Mouse (Mus musculus): Measurements from ENCODE around the gene Dnah10. TPM values are rescaled to one million over a fixed set of nuclear protein-coding genes. Genes with fewer than 3 reads are reported as not detected.
A peak's percentile ranks its signal among the peaks of the same experiment; 100 is the strongest.
"Not testable (repeated sequence)": the region's sequence is repeated elsewhere in the genome, so short reads cannot be mapped to it uniquely, and the experiment has no call there.

Dnah10 gene
- total RNA-seq (2021), result 3.2 and 3.4 TPM in 2 replicates
- long read RNA-seq, result 0 reads

DNA sequence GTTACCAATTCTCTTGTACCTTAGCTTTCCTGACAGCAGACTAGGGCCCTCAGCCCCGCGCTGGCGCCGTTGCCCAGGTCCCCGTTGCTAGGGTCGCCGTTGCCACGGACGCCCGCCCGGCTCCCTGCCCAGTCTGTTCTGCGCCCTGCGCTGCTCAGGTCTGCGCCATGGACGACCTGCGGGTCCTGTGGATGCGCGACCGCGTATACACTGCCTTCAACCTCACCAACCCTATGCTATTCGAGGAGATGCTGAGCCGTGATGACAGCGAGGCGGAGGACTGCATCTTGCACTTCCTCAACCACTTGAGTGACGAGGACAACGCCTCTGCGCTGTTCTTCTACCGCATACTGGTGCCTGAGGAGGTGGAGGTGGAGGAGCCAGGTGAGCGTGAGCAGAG is at the start of gene Dnah10:
Gene Dnah10, plus strand, starts transcription at position 89 of the 400 bp plus-strand sequence.
- no peak for DNase-seq

DNA sequence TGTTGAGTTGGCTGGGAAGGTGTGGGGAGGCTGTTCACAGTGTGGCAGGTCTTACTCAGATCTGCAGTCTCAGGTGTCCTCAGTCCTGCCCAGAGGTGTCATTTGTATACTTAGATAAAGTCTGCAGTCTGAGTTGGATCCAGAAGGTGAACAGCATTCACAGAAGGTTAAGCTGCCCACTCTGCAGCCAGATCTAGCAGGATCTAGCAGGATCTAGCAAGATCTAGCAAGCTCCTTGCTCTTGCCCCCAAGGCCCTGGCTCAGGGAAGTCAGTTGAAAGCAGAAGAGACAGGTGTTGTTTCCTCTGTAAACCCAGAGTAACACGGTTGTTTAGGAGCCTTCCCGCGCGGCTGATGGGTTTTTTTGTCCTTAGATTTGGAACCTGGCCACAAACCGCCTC is 11.1 kb upstream of the Dnah10 start:
- DNase-seq, result no peak

DNA sequence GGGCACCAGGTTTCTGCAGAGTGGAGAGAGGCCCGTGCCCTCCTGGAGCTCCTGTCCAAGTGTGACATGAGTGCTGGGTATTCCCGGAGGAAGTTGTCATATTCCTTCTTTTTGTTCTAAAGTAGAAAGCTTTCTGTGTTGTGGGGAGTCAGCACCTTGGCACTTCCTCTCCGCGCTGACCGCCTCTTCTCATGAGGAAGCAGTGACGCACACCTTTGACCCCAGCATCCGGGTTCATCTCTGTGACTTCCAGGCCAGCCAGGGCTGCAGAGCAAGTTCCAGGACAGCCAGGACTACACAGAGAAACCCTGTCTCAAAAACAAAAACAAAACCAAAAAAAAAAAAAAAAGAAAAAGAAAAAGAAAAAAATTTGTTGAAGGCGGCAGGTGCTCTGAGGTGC is 9.8 kb upstream of the Dnah10 start:
- peak; percentile 51 for DNase-seq

DNA sequence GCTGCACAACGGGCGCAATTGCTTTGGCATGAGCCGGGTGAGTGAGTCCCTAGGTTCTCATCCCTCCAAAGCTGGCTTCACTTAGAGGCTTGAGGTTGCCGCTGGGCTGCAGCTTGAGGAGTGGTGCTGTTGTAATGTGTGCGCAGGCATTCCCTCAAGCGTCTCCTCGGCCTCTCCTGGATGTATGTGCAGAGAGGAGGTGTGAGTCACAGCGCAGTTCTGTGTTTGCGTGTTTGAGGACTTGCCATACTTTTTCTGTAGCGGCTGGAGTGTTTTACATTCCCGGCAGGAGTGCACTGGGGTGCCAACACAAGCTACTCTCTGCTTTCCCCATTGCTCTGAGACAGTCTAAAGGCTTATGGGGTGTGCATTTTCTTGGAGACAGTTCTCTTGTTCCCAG is 6.9 kb upstream of the Dnah10 start:
- DNase-seq, result no peak

DNA sequence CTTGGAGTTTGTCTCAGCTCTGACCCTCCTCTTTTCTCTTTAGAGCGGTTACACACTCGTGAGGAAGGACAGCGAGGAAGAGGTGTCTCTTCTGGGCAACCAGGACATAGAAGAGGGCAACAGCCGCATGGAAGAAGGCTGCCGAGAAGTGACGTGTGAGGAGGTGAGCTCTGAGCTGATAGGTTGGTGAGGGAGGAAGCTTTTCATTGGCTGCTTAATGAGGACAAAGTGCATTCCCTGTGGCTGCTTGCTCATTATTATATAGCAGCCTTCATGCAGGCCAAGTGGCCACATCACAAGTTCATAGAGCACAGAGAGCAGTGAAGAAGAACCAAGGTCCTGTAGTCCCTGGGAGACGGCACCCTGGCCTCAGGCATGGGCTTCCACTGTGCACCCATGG is 6.5 kb upstream of the Dnah10 start:
- no peak for DNase-seq

DNA sequence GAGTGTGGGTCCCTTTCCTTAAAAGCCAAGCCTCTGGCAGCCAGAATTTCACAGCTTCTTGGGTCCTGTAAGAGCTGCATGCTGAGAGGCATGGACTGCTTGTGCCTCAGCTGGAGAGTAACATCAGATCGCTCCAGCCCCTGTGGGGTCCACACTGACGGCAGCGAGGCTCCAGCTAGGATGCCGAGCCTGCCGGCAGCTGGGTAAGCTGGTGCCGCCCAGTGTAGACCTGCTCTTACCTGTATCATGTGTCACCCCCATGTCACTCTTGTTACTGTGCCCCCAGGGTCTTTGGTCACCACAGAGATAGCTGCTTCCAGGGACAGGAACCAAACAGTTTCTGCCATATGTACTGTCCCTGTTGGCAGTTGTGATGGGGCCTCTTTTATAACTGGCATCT is 1.8 kb upstream of the Dnah10 start:
- DNase-seq, result no peak

DNA sequence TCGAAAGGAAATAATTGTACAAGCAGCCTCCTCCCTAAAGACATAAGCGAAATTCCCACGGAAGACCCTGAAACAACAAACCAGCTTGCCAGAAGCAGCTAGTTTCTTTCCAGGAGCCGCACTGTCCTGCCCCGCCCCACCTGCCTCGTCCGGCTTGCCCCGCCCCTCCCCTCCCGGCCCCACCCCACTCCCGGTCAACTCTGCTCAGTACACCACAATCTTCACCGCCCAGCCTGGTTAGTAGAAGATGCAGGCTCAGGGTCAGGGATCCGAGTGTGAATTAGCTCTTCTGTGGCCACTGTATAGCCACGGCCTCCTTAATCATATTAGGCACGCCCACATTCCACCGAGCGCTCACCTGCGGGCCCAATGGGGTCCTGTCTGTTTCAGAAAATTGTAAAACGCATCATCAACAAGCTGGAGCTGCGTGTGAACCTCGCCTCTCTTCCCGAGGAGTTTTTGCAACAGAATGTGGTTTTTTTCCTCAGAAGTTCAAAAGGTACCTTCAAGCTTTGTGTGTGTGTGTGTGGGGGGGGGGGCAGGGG is 4.8 kb downstream of the Dnah10 start:
- no peak for DNase-seq

DNA sequence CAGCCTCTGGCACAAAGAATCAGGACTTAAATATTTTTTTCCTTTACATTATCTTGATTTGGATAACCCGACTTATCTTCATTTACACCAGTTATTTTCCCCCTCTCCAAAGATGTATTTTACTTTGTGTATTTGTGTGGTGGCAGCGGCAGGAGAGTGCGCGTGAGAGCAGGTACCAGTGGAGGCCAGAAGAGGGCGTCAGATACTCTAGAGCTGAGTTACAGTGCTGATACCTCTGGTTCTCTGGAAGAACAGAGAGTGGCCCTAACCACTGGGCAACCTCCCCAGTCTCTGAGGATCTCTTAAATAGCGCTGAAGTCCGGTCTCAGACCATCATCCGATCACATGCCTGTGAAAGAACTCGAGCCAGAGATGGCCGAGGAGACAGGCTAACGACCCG is 9.1 kb downstream of the Dnah10 start:
- DNase-seq, result no peak

DNA sequence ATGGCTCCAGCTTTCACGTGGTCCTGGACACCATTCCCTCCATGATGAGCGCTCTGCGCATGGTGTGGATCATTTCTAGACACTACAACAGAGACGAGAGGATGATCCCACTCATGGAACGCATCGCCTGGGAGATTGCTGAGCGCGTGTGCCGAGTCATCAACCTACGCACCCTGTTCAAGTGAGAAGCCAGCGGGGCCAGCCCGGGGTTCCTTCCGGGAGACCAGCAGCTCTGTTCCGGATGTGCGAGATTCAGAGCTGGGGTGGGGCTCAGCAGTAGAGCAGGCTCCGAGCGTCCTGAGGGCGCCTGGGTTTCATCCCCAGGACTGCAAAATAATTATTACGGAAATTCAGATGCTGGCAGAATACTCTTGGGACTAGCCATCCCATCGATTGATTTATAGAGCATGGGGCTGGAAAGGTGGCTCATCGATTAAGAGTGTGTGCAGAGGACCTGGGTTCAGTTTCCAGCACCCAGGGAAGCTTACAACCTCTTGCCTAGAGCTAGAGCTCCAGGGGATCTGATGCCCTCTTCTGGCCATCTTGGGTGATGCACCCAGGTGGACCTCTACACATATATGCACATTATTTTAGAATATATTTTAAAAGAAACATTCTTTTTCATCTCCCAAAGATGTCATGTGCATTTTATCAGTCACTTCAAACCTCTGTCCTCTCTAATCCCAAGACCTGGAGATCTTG is 17.2 kb downstream of the Dnah10 start:
- no peak for DNase-seq

DNA sequence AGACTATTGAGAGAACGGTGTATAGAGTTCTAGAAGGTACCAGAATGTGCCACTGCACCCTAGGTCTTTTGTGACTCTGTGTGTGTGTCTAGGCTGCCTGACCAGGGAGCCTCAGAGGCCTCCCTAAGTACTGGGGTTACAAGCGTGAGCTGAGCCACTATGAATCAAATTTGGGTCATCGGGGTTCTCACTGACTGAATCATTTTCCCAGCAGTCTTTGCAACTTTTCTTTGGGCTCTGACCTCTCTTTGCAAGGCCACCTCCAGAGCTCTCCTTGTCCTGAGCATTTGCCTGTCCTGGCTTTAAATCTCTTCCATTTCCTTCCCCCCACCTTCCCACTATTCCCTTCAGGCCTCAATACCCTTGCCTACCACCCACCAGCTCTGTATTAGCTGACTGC is 19.0 kb downstream of the Dnah10 start:
- DNase-seq, result no peak

DNA sequence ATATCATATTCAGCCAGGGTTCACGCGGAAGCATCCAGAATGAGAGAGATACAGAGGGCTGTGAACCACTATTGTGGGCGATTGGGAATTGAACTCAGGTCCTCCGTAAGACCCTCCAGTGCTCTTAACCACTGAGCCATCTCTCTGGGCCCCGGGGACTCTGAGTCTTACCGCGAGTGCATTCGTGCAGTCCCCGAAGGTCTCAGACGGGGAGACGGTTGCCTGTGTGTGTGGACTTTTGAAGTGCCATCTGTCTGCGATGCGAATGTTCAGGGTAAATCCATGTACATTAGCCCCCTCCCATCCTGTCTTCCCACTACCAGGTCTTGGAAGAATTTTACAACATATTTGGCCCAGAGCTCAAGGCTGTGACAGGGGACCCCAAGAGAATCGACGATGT is 21.3 kb downstream of the Dnah10 start:
- DNase-seq, result no peak

DNA sequence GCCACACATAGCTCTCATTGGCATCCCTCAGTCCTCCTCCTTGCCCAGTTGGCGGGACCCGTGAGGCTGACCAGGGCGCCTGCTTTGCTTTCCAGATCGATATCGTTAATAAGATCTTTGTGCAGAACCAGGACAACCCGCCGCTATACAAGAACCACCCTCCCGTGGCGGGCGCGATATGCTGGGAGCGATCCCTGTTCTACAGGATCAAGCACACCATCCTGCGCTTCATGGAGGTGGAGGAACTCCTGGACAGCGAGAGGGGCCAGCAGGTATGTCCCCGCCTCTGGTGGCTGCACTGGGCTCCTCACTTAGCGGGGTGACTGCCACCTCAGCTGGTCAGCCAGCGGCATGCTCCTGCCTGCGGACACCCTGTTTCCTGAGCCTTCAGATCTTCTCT is 23.4 kb downstream of the Dnah10 start:
- no peak for DNase-seq

DNA sequence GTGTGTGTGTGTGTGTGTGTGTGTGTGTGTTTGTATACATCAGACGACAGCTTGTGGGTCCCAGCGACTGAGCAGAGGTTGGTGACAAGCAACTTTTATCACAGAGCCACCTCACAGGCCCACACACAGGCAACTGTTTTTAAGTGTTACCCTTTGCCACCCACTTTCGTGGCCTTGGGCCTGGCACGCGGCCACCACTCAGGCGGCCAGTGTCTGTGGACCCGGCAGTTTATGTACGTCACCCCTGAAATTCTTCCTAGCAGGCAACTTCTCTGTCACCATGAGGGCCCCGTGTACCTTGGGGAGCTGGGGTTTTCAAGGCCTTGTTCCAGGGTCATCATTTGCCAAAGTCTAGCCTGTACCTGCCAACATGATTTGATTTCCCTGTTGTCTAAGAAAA is 26.8 kb downstream of the Dnah10 start:
- peak; percentile 42 for DNase-seq

DNA sequence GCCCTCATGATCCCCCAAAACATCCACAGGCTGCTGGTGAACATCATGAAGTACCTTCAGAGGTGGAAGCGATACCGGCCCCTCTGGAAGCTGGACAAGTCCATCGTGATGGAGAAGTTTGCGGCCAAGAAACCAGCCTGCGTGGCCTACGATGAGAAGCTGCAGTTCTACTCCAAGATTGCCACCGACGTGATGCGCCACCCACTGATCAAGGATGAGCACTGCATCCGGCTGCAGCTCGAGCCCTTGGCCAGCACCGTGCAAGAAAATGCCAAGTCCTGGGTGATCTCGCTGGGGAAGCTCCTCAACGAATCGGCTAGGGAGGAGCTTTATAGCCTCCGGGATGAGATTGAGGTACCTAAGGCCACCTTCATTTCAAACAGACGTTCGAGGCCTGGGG is 36.1 kb downstream of the Dnah10 start:
- peak; percentile 24 for DNase-seq

DNA sequence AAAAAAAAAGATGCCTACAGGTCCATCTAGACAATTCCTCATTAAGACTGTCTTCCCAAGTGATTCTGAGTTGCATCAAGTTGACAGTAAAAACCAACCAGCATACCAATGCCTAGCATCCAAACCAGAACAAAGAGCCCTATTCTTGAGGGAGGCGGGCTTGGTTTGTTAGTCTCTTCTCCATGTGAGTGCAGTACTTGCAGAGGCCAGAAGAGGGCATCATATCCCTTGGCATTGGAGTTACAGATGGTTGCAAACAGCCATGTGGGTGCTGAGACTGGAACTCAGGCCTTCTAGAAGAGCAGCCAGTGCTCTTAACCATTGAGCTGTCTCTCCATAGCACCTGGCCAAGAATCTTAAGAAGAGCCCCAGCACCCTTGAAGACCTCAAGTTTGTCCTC is 36.9 kb downstream of the Dnah10 start:
- no peak for DNase-seq

DNA sequence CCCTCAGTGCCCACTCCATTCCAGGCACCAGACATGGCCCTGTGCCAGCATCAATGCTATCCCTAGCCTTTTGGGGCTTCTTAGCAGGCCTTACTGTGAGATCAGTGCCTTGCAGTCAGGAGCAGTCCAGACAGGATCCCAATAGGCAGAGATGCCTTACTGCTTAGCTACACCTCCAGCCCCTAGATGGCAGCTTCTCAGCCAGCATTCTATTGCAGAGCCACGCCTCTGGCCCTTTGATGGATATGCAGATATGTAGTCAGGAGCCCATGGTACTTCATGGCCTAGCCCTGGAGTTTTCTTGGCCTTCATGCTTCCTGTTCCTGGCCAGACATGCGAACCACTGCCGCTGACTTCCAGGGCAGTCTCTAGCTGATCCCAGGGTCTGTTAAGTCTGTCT is 49.7 kb downstream of the Dnah10 start:
- DNase-seq, result no peak

DNA sequence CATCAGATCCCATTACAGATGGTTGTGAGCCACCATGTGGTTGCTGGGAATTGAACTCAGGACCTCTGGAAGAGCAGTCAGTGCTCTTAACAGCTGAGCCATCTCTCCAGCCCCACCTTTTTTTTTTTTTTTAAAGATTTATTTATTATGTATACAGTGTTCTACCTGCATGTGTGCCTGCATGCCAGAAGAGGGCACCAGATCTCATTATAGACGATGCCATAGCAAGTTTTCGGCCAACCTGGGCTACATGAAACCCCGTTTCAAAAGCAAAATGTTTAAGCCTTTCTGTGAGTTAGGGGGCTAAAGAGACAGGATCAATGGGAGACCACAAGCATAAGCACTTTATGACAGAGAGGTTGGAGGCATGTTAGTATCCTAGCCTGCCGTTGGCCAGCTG is 51.4 kb downstream of the Dnah10 start:
- DNase-seq, result not testable (repeated sequence)

DNA sequence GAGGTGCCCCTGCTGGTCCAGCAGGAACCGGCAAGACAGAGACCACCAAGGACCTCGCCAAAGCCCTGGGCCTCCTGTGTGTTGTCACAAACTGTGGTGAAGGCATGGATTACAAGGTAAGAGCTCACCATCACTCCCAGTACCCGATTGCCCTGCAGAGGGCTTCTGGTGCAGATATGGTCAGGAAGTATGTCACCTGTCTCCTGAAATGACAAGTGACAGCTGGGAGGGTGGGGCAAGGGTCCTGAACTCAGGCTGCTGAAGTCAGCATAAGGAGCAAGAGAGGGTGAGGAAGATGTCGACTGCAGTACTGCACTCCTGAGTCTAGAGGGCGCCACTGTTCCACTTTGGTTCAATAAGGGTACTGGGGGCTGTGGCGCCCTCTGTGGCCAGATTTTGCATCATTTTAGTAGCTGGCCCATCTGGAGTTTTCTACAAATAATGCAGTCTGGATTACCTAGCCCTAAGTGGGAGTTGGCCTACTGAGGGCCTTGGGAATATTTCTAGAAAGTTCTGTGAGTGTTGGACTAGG is 52.4 kb downstream of the Dnah10 start:
- peak; percentile 70 for DNase-seq

DNA sequence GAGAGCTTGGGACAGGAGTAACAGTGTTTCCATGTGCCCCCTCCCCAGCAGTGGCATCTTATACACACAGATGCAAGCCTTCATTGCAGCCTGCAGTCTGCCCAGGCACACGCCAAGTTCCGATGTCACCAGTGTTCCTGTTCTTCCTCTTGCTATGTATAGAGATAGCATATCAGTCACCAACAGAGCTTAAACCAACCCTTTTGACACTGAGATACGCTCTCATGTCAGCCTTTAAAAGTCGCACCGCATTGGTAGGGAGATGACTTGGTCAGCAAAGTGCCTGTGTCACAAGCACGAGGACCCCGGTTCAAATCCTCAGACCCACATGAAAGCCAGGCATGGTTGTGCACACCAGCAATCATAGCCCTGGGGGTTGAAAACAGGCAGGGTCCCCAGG is 55.0 kb downstream of the Dnah10 start:
- DNase-seq, result no peak

DNA sequence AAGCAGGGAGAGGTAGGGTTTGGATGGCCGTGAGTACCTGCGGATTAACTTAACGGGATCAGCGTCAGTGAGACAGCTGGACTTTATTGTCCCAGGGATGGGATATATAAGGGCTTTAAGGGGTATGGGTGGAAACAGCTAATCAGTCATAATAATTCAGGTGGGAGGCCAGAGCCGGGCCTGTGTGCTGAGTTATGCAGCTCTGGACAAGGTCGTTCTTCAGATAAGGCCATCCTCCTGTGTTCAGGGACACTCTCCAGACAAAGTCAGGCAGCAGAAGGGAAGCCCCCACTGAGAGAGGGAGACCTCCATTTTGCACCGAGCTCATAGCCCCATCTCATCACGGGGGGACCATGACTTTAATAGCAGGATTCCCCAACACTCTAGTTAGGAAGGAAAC is 56.8 kb downstream of the Dnah10 start:
- DNase-seq, result no peak

DNA sequence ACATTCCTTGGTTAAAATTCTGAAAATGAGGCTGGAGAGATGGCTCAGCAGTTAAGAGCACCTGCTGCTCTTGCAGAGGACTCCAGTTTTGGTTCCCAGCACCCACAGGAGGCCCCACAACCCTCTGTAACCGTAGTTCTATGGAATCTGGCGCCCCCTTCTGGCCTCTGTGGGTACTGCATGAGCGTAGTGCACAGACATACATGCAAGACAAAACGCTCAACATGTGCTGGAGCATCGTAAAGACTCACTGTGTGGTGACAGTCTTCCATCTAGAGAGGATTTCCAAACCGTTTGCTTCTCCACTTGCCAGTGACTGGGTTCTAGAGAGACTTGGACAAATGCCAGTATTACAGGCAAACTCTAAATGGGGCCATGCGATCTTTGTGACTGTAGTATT is 60.8 kb downstream of the Dnah10 start:
- DNase-seq, result no peak

DNA sequence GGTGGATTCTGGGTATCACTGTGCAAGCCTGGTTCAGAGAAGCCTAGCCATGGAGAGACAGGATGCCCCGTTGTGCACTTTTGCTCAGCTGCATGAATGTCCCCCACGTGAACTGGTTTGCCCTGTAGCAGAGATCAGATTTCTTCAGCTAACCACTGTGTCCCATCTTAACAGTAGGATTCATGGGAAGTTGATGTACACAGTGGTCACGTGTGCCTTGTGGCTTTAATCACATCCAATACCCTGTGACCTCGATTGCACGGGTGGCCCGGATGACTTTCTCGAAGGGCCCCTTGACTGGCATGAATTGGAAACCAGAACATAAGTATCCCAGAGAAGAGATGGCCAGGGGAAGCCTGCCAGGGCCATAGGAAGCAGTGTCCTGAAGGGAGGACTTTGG is 67.2 kb downstream of the Dnah10 start:
- DNase-seq, result no peak

DNA sequence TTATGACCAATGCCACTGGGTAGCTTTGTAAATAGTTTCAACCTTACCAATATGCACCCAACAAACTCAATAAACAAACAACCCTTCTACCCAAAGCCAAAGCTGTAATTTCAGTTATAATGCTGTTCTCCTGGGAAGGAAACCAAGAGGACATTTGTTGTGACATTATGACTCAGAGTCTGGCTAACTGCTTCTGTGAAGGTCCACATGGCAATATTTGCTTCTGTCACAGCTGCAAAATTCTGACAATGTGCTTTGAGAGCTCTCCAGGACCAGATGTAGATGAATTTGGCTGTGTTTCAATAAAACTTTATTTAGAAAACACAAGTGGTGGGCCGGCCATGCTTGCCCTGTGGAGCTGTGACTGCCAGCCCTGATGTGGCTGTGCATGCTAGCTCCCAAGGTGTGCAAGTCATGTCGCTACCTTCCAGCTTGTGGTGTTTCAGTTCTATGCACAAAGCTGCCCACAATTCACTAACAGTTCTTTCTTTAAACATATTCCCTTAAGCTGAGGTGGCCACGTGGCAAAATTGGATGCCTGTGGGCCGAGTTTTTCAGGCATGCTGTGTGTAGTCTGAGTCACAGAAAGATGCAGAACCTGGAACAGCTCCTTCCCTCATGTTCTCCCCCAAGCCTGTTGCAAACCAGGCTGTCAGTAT is 85.0 kb downstream of the Dnah10 start:
- DNase-seq, result no peak

DNA sequence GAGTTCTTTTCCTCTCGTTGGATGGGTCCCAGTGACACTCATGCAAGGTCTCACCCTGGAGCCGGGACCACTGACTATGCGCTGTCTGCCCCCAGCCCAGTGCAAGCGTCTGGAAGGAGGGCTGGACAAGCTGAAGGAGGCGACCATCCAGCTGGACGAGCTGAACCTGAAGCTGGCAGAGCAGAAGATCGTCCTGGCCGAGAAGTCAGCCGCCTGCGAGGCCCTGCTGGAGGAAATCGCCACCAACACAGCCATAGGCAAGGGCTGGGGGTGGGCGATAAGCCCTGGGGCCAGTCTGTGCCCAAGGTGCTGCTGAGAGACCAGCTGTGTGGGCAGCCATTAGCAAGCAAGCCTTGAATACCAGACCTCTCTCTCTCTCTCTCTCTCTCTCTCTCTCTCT is 87.6 kb downstream of the Dnah10 start:
- DNase-seq, result no peak
